Mouse (Mus musculus): ENCODE data around the gene Esam.

Esam gene

GRCm38 (mm10) chr9:37556366-37556765 lies 28.5 kb downstream of the Esam start:
- no peak for DNase-seq (ENCODE audit: low read depth)

GRCm38 (mm10) chr9:37560617-37561016 lies 32.7 kb downstream of the Esam start:
- no peak for DNase-seq (ENCODE audit: low read depth)

GRCm38 (mm10) chr9:37563805-37564204 lies 35.9 kb downstream of the Esam start:
- DNase-seq (ENCODE audit: low read depth): no peak

GRCm38 (mm10) chr9:37567019-37567418 lies 39.1 kb downstream of the Esam start:
- no peak for DNase-seq (ENCODE audit: low read depth)

GRCm38 (mm10) chr9:37567454-37567853 lies 39.6 kb downstream of the Esam start:
- no peak for DNase-seq (ENCODE audit: low read depth)

GRCm38 (mm10) chr9:37567892-37568604 lies 40.2 kb downstream of the Esam start:
- DNase-seq (ENCODE audit: low read depth): no peak

GRCm38 (mm10) chr9:37568605-37569214 lies 40.8 kb downstream of the Esam start:
- no peak for DNase-seq (ENCODE audit: low read depth)

- no peak for DNase-seq (ENCODE audit: low read depth)
Observed at GRCm38 (mm10) chr9:37569231-37569835, 41.5 kb downstream of the Esam start.

- no peak for DNase-seq (ENCODE audit: low read depth)
Observed at GRCm38 (mm10) chr9:37572204-37572876, 44.5 kb downstream of the Esam start.

GRCm38 (mm10) chr9:37576436-37576930 lies 48.6 kb downstream of the Esam start:
- DNase-seq (ENCODE audit: low read depth): peak; percentile 35

- no peak for DNase-seq (ENCODE audit: low read depth)
Observed at GRCm38 (mm10) chr9:37583594-37583993, 55.7 kb downstream of the Esam start.

- no peak for DNase-seq (ENCODE audit: low read depth)
Observed at GRCm38 (mm10) chr9:37586718-37587117, 58.8 kb downstream of the Esam start.
